8 mouse cellular contexts compared by ENCODE assay signal in the genomic region with DNA sequence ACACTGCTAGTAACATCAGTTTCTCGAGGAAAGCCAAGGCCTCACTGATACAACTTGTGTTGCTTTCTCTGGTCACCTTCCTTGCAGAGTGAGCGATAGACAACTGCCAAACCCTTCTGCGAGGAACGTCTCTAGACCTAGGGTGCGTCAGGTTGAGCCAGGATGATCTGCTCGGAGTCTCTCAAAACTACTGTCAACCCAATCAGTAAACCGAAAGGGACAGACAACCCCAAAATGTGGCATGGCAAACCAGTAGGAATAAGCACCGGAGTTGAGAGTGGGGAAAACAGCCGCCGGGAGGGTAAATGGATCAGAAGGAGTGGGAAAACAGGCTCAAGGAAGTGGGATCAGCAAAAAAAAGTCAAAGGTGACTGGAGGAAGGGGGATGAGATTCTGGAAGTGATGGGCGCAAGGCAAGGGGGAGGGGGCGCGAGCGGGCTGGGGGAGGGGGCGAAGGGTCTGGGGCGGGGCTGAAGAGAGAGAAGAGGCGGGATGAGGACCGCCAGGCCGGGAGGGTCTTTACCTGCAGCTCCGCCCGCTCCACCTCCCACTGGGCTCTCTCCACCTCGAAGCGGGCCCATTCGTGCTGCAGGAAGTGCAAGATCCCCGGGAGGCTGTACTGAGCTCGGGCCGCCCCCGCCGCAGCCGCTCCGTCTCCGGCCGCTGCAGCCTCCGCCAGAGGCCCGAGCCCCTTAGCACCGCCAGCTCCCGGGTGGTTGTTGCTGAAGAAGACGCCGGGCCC. TPM values are rescaled to one million over a fixed set of nuclear protein-coding genes. Genes with fewer than 3 reads are reported as not detected.
DNase-seq lines count a peak whose midpoint lies in the region; ATAC-seq lines count a peak whose summit lies in the region.

No protein-coding gene starts in this region.

- H3K36me3 ChIP-seq in heart, embryonic 15.5 days, result no peaks in the 10 kb centered on the region
- H3K36me3 ChIP-seq in limb, embryonic 10.5 days, result no peaks in the 10 kb centered on the region
- no peaks in the 10 kb centered on the region for H3K36me3 ChIP-seq in midbrain, embryonic 13.5 days

- WGBS in heart, embryonic 15.5 days, result under 1% methylated on average over 34 of the region's 39 CpGs
- WGBS in limb, embryonic 10.5 days, result under 1% methylated on average over 37 of the region's 39 CpGs
- under 1% methylated on average over 38 of the region's 39 CpGs for WGBS in midbrain, embryonic 13.5 days

- H3K4me3 ChIP-seq in heart, embryonic 15.5 days, result peak overlapping the region; percentile 96
- H3K4me3 ChIP-seq in limb, embryonic 10.5 days, result peak overlapping the region; percentile 74
- H3K4me3 ChIP-seq in midbrain, embryonic 13.5 days (replicated peaks), result peak overlapping the region; percentile 93

- H3K9ac ChIP-seq in heart, embryonic 15.5 days, result peak overlapping the region; percentile 97
- peak overlapping the region; percentile 95 for H3K9ac ChIP-seq in midbrain, embryonic 13.5 days (replicated peaks)

- H3K4me2 ChIP-seq in heart, embryonic 15.5 days, result peak overlapping the region; percentile 75
- peak overlapping the region; percentile 81 for H3K4me2 ChIP-seq in midbrain, embryonic 13.5 days (replicated peaks)

- peak overlapping the region; percentile 98 for H3K27ac ChIP-seq in heart, embryonic 15.5 days
- peak overlapping the region; percentile 93 for H3K27ac ChIP-seq in limb, embryonic 10.5 days
- peak overlapping the region; percentile 76 for H3K27ac ChIP-seq in midbrain, embryonic 13.5 days

- peak; percentile 6 for DNase-seq in ovary, postnatal 10 days (ENCODE audit: low spot score)
- no peak for DNase-seq in ovary, adult 18-20 months (ENCODE audit: low spot score)
- DNase-seq in R1 (ENCODE audit: low read depth, low spot score), result peak; percentile 81
- peak; percentile 20 to 41 for DNase-seq in cerebellum, postnatal 36 days
- peak; percentile 77 for DNase-seq in limb, embryonic 10.5 days (ENCODE audit: low spot score)
- no peak for DNase-seq in retina, postnatal 1 day

- H3K27me3 ChIP-seq in heart, embryonic 15.5 days, result no peaks in the 10 kb centered on the region
- no peaks in the 10 kb centered on the region for H3K27me3 ChIP-seq in limb, embryonic 10.5 days (ENCODE audit: low read depth, poor library complexity, severe bottlenecking)
- peaks cover 4% of the 10 kb centered on the region for H3K27me3 ChIP-seq in midbrain, embryonic 13.5 days

- no peaks in the 10 kb centered on the region for H3K9me3 ChIP-seq in heart, embryonic 15.5 days (replicated peaks)
- H3K9me3 ChIP-seq in limb, embryonic 10.5 days (replicated peaks), result no peaks in the 10 kb centered on the region
- no peaks in the 10 kb centered on the region for H3K9me3 ChIP-seq in midbrain, embryonic 13.5 days

- ATAC-seq in heart, embryonic 15.5 days (replicated peaks; ENCODE audit: insufficient number of reproducible peaks, insufficient read depth, low FRiP score, low read depth), result peak; percentile 58
- ATAC-seq in midbrain, embryonic 13.5 days, result no peak; the same call in none of the 2 replicates

- H3K4me1 ChIP-seq in heart, embryonic 15.5 days (replicated peaks), result peaks cover 33% of the 10 kb centered on the region
- peaks cover 17% of the 10 kb centered on the region for H3K4me1 ChIP-seq in limb, embryonic 10.5 days
- H3K4me1 ChIP-seq in midbrain, embryonic 13.5 days (replicated peaks), result peaks cover 38% of the 10 kb centered on the region

RNA-seq across cellular contexts. Expression of a gene that starts 1.1 kb away (rescaled TPM):
- 11.1 and 12.0 TPM in 2 replicates for polyA plus RNA-seq in heart, embryonic 15.5 days (2015; fragmentation: Nextera tagmentation; extraction: Ambion mirVana)
- polyA plus RNA-seq in limb, embryonic 10.5 days (2016; fragmentation: Nextera tagmentation; extraction: Ambion mirVana), result 4.4 and 5.5 TPM in 2 replicates
- 5.0 and 5.2 TPM in 2 replicates for polyA plus RNA-seq in midbrain, embryonic 13.5 days (2015; fragmentation: Nextera tagmentation; extraction: Ambion mirVana)

Comparison
In these comparisons a context has a peak if more than half of its experiments do, and no peak if none do; other contexts are left out.
1. DNase-seq: peak in ovary, postnatal 10 days (single experiment), R1 (single experiment), cerebellum, postnatal 36 days (2 of 2) and limb, embryonic 10.5 days (single experiment); none in ovary, adult 18-20 months (single experiment) and retina, postnatal 1 day (single experiment).
2. Peak in every context shown above with its lines, with median percentiles within 50 percentile points of each other: H3K27ac ChIP-seq and H3K4me3 ChIP-seq.